ENCODE assay signal across 10 mouse cellular contexts in genomic region chr6:47647876-47648275, GRCm38 (mm10). TPM values are rescaled to one million over a fixed set of nuclear protein-coding genes. Genes with fewer than 3 reads are reported as not detected.
DNase-seq lines count a peak whose midpoint lies in the region; ATAC-seq and TF ChIP-seq lines count a peak whose summit lies in the region.
"Had no signal": no experiment of that assay in that cellular context is flagged by ENCODE, and none has a peak within 500 bp of the region (broad histone marks: within the 10 kb centered on the region; RNA-seq: fewer than 3 reads in every experiment).

No protein-coding gene starts in this region.

- peak; percentile 1 for DNase-seq in embryo, embryonic 11.5 days (ENCODE audit: low read depth, low spot score)
- DNase-seq in embryo, embryonic 9.5 days (ENCODE audit: extremely low spot score) = no peak
- peak; percentile 3 to 8 for DNase-seq in left cerebral cortex, adult 18-20 months (ENCODE audit: low spot score in 2 of 2)
- no peak for DNase-seq in left cerebral cortex, postnatal 25 days (ENCODE audit: low spot score in 2 of 2)
- peak; percentile 38 for DNase-seq in MEL (ENCODE audit: low read depth, low spot score)
- peak; percentile 13 for DNase-seq in c-Kit-positive CD71-positive TER-119-positive erythroid progenitor cells, embryonic 14.5 days (ENCODE audit: low spot score)

- no peak for TF ChIP-seq CTCF in MEL (IDR thresholded peaks at IDR 0.05 in 2 of 3, conservative IDR thresholded peaks at IDR 0.05 in 1 of 3; ENCODE audit: control insufficient read depth in 1 of 3, insufficient read depth in 1 of 3, low read depth in 2 of 3, low read length in 3 of 3, poor library complexity in 1 of 3, severe bottlenecking in 1 of 3)

- H3K9ac ChIP-seq in MEL (ENCODE audit: control insufficient read depth, low read depth, low read length, poor library complexity, severe bottlenecking) = no peak overlapping the region
- H3K9ac ChIP-seq: hindbrain, embryonic 12.5 days had no signal

- intact Hi-C loops in left cerebral cortex, postnatal 25 days (cut with DNase I) = no loop called here

- H3K36me3 ChIP-seq in MEL (ENCODE audit: control insufficient read depth in 1 of 2, insufficient read depth in 2 of 2, low read length in 2 of 2) = 0 out of 4 replicates have a peak, but pooled peaks cover 0 to 2% of the 10 kb centered on the region in 2 experiments
- H3K36me3 ChIP-seq: hindbrain, embryonic 12.5 days had no signal

- TF ChIP-seq RAD21 in MEL (IDR thresholded peaks at IDR 0.05; ENCODE audit: low read depth, low read length) = no peak

- TF ChIP-seq EP300 in MEL (IDR thresholded peaks at IDR 0.05; ENCODE audit: low read depth in 1 of 2, low read length in 2 of 2) = no peak

- H3K27me3 ChIP-seq in MEL (ENCODE audit: control insufficient read depth in 1 of 2, insufficient read depth in 2 of 2, low read length in 2 of 2) = no peaks in the 10 kb centered on the region

- no peak overlapping the region for H3K4me3 ChIP-seq in MEL (ENCODE audit: control insufficient read depth in 1 of 2, insufficient read depth in 1 of 2, low read depth in 2 of 2, low read length in 2 of 2)
- H3K4me3 ChIP-seq: hindbrain, embryonic 12.5 days had no signal

- no peak for ATAC-seq in granulocyte monocyte progenitor cell, adult 5-6 weeks (replicated peaks; ENCODE audit: poor library complexity, severe bottlenecking)
- no peak for ATAC-seq in erythroid progenitor cell, adult 5-6 weeks (replicated peaks; ENCODE audit: low FRiP score, poor library complexity, severe bottlenecking)
- ATAC-seq: CD4-positive, CD25-positive, alpha-beta regulatory T cell, adult 4 months had no signal

- no peaks in the 10 kb centered on the region for H3K9me3 ChIP-seq in MEL (replicated peaks; ENCODE audit: insufficient read depth, low read length)
- H3K9me3 ChIP-seq: hindbrain, embryonic 12.5 days had no signal

- H3K79me2 ChIP-seq in MEL (ENCODE audit: control insufficient read depth, insufficient read depth, low read length, poor library complexity) = peaks cover 2% of the 10 kb centered on the region; the same call in 1 of the 2 replicates

- no peak for TF ChIP-seq POLR2A in MEL (IDR thresholded peaks at IDR 0.05; ENCODE audit: control insufficient read depth in 1 of 2, insufficient read depth in 1 of 2, low read depth in 1 of 2, low read length in 2 of 2, poor library complexity in 1 of 2)

- no peak overlapping the region for H3K27ac ChIP-seq in MEL (ENCODE audit: control insufficient read depth, low read depth, low read length)
- H3K27ac ChIP-seq: hindbrain, embryonic 12.5 days had no signal

- peaks cover 0 to 19% of the 10 kb centered on the region in 2 experiments; a peak in 2 of 4 replicates for H3K4me1 ChIP-seq in MEL (ENCODE audit: control insufficient read depth in 1 of 2, insufficient read depth in 2 of 2, low read length in 2 of 2)
- H3K4me1 ChIP-seq: hindbrain, embryonic 12.5 days had no signal

TF ChIP-seq in MEL, 35 proteins besides CTCF, POLR2A, EP300 and RAD21:
- no peak for TF ChIP-seq USF1 (IDR thresholded peaks at IDR 0.05; ENCODE audit: low read depth, low read length)
- no peak for TF ChIP-seq CHD2 (IDR thresholded peaks at IDR 0.05; ENCODE audit: low read length)
- TF ChIP-seq TCF12 (IDR thresholded peaks at IDR 0.05; ENCODE audit: low read depth, low read length) = no peak
- no peak for TF ChIP-seq MYB (IDR thresholded peaks at IDR 0.05; ENCODE audit: low read depth, low read length)
- no peak for TF ChIP-seq ZKSCAN1 (IDR thresholded peaks at IDR 0.05; ENCODE audit: low read depth, low read length)
- no peak for TF ChIP-seq TAL1 (IDR thresholded peaks at IDR 0.05; ENCODE audit: low read length)
- no peak for TF ChIP-seq MYC (IDR thresholded peaks at IDR 0.05; ENCODE audit: low read depth, low read length)
- no peak for TF ChIP-seq GATA1 (IDR thresholded peaks at IDR 0.05; ENCODE audit: low read depth, low read length)
- TF ChIP-seq ETS1 (IDR thresholded peaks at IDR 0.05; ENCODE audit: low read depth, low read length) = no peak
TF ChIP-seq in MEL: peak in this region for 0.

RNA-seq across cellular contexts. Expression of gene Ezh2, which starts 52.7 kb away (rescaled TPM):
- 10 to 100 TPM; 12.1 to 12.9 TPM for total RNA-seq in left cerebral cortex, adult 18-20 months (2021)
- 10 to 100 TPM; 12.4 to 13.1 TPM for total RNA-seq in left cerebral cortex, postnatal 25 days (2021)
- 30.9 and 35.4 TPM in 2 replicates for total RNA-seq in MEL (2012; rRNA removed)
- 1,000 to 10,000 TPM in 1 of 2 experiments, 10 to 100 TPM in 1; 82.6 to 1,353 TPM for polyA plus RNA-seq in MEL (2012; ENCODE audit: insufficient read depth in 1 of 2, insufficient read length in 2 of 2, low read depth in 1 of 2, low replicate concordance in 2 of 2, missing spikeins in 1 of 2)
- 179 and 238 TPM in 2 replicates for total RNA-seq in granulocyte monocyte progenitor cell, adult 5-6 weeks (2014; fragmentation: Nextera tagmentation)
- total RNA-seq in granulocyte monocyte progenitor cell, adult 5-6 weeks (2017) = 121 and 148 TPM in 2 replicates
- total RNA-seq in erythroid progenitor cell, adult 5-6 weeks (2015; ENCODE audit: low replicate concordance) = 527 and 773 TPM in 2 replicates
- 546 and 659 TPM in 2 replicates for total RNA-seq in erythroid progenitor cell, adult 5-6 weeks (2017; ENCODE audit: low replicate concordance)

Comparison
In these comparisons a context has a peak if more than half of its experiments do, and no peak if none do; other contexts are left out.
1. DNase-seq: peak in embryo, embryonic 11.5 days (single experiment), left cerebral cortex, adult 18-20 months (2 of 2), MEL (single experiment) and c-Kit-positive CD71-positive TER-119-positive erythroid progenitor cells, embryonic 14.5 days (single experiment); none in embryo, embryonic 9.5 days (single experiment) and left cerebral cortex, postnatal 25 days (0 of 2).